Mouse (Mus musculus) stomach, embryonic 16.5 days (tissue): ENCODE measurements around the gene Map4k4. TPM values are rescaled to one million over a fixed set of nuclear protein-coding genes. Genes with fewer than 3 reads are reported as not detected.

Experiments
- ATAC-seq: fragments of 200-750 bp; cut with Nextera tagmentation; 2 replicates; pipeline ENCODE4 v1.8.0; 2017; ENCODE audit warnings: moderate number of reproducible peaks, moderate TSS enrichment; ENCODE audit not compliant: insufficient read depth, low FRiP score
- H3K27ac ChIP-seq: fragments of 300-500 bp; sonication (generic); 2 replicates; pipeline ENCODE4 v1.5.1; 2014; ENCODE audit warnings: low read length
- H3K27me3 ChIP-seq: fragments of 300-500 bp; sonication (generic); 2 replicates; pipeline ENCODE4 v1.6.1; 2014; ENCODE audit warnings: low read length, control low read depth, mixed read lengths; ENCODE audit not compliant: control insufficient read depth, insufficient read depth
- H3K36me3 ChIP-seq: fragments of 300-500 bp; sonication (generic); 2 replicates; pipeline ENCODE4 v1.6.1; 2014; ENCODE audit warnings: low read length; ENCODE audit not compliant: control insufficient read depth, insufficient read depth
- H3K4me1 ChIP-seq: fragments of 300-500 bp; sonication (generic); 2 replicates; pipeline ENCODE4 v1.6.1; 2014; ENCODE audit warnings: low read length, control low read depth, mixed read lengths; ENCODE audit not compliant: control insufficient read depth, insufficient read depth
- H3K4me2 ChIP-seq: fragments of 300-500 bp; sonication (generic); 2 replicates; pipeline ENCODE4 v1.6.1; 2014; ENCODE audit warnings: low read depth, low read length, mixed read lengths
- H3K4me3 ChIP-seq: fragments of 300-500 bp; sonication (generic); replicated peaks from 2 replicates; pipeline ENCODE4 v1.5.1; 2014; ENCODE audit warnings: mild to moderate bottlenecking, low read length
- H3K9ac ChIP-seq: fragments of 300-500 bp; sonication (generic); 2 replicates; pipeline ENCODE4 v1.6.1; 2014; ENCODE audit warnings: low read length
- H3K9me3 ChIP-seq: fragments of 300-500 bp; sonication (generic); replicated peaks from 2 replicates; pipeline ENCODE4 v1.6.1; 2016; ENCODE audit warnings: low read length, control low read depth; ENCODE audit not compliant: control insufficient read depth
- WGBS: fragments of 180-500 bp; shearing (Covaris S2); extraction: QIAGEN DNeasy Blood & Tissue Kit; methylation state at CpG from one replicate; pipeline ENCODE4 v1.1.7; 2014; 5-methylcytosine and 5-hydroxymethylcytosine counted together
- polyA plus RNA-seq: library from polyadenylated mRNA; unstranded; fragments of >200 nt; fragmentation: Nextera tagmentation; extraction: Ambion mirVana; gene quantifications from 2 replicates; pipeline ENCODE4 v1.2.1, GENCODE M21; 2015

Gene Map4k4
- polyA plus RNA-seq, 1 experiment from 2014 or later: 15.3 TPM

DNA sequence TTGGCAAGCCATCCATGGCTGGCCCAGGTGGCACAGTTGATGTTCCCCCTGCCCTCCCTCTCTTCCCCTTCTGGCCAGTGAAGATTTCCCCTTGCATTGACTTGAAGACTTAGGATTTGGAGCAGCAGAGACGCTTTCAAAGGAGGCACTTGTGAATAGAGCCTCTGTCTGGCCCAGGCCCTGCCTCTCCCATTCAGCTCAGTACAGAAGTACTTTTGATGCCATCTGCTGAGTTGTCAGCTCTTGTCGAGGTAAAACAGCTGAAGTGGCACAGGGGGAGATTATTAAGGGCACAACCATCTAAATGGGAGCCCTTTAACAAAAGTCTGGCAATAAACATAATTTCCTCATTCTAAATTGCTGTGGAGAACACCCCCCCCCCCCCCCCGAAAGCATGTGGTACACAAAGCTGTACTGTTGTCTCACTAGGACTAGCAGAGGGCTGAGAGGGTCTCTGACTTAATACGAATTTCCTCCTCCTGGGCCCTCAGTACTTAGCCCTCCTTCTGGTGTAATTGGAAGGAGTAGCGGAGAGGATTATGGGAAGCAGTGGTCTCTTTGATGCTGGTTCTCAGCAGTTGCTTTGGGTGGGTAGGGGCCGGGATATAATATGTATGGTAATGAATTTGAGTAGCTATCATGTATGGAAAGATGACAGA, 47.1 kb downstream of the Map4k4 start:
- no peak for ATAC-seq
- Histone ChIP-seq H3K27ac (peak overlapping the region; percentile 34; the same call in 1 of the 2 replicates), H3K4me3 (no peak overlapping the region), H3K36me3 (no peaks in the 10 kb centered on the region), H3K9ac (no peak overlapping the region), H3K4me1 (peaks cover 79% of the 10 kb centered on the region), H3K4me2 (no peak overlapping the region), H3K9me3 (no peaks in the 10 kb centered on the region), H3K27me3 (no peaks in the 10 kb centered on the region)
- 59% methylated on average over 6 of the region's 6 CpGs for WGBS

GRCm38 (mm10) chr1:39949205-39949604, 48.5 kb downstream of the Map4k4 start:
- peak; percentile 39; the same call in 1 of the 2 replicates for ATAC-seq
- Histone ChIP-seq H3K9me3 (no peaks in the 10 kb centered on the region), H3K4me3 (no peak overlapping the region), H3K9ac (no peak overlapping the region), H3K27me3 (no peaks in the 10 kb centered on the region), H3K4me2 (no peak overlapping the region), H3K27ac (0 out of 2 replicates have a peak overlapping the region, but pooled peaks have one; percentile 15), H3K36me3 (no peaks in the 10 kb centered on the region), H3K4me1 (peaks cover 70% of the 10 kb centered on the region)
- 17% methylated on average over 5 of the region's 5 CpGs for WGBS

- Histone ChIP-seq H3K4me1 (peaks cover 63% of the 10 kb centered on the region), H3K27me3 (no peaks in the 10 kb centered on the region), H3K9ac (no peak overlapping the region), H3K27ac (0 out of 2 replicates have a peak overlapping the region, but pooled peaks have one; percentile 10), H3K36me3 (no peaks in the 10 kb centered on the region), H3K4me3 (no peak overlapping the region), H3K9me3 (no peaks in the 10 kb centered on the region), H3K4me2 (no peak overlapping the region)
- 33% methylated on average over 10 of the region's 10 CpGs for WGBS
- peak; percentile 67; the same call in 1 of the 2 replicates for ATAC-seq
Measured at GRCm38 (mm10) chr1:39949790-39950462, 49.2 kb downstream of the Map4k4 start.

DNA sequence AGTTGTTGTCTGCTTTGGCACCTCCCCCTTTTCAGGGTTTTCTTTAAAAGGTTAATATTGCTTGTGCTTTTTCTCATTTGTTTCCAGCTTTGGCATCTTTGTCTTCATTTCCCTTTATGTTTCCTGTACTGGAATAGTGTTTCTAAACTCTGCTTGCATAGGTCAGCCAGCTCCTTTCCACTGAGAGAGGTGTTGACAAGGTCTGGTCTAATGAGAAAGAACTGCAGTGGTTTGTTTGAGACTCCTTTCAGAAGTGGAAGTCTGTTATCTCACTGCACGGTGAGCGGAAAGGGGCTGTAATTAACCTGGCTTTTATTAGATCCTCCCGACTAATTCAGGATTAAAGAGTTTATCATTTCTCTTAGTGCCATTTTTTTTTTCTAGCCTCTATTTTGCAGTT, 49.9 kb downstream of the Map4k4 start:
- Histone ChIP-seq H3K36me3 (no peaks in the 10 kb centered on the region), H3K27me3 (no peaks in the 10 kb centered on the region), H3K4me3 (no peak overlapping the region), H3K9me3 (no peaks in the 10 kb centered on the region), H3K4me1 (peaks cover 60% of the 10 kb centered on the region), H3K4me2 (no peak overlapping the region), H3K27ac (no peak overlapping the region), H3K9ac (no peak overlapping the region)
- WGBS: 48% methylated on average over 3 of the region's 3 CpGs
- no peak for ATAC-seq

- no peaks in the 10 kb centered on the region for H3K9me3 ChIP-seq
- H3K27me3 ChIP-seq: no peaks in the 10 kb centered on the region
- no peak overlapping the region for H3K4me2 ChIP-seq
- H3K36me3 ChIP-seq: no peaks in the 10 kb centered on the region
- 70% methylated on average over 3 of the region's 3 CpGs for WGBS
- ATAC-seq: no peak
- no peak overlapping the region for H3K27ac ChIP-seq
- peaks cover 52% of the 10 kb centered on the region for H3K4me1 ChIP-seq
- no peak overlapping the region for H3K4me3 ChIP-seq
- no peak overlapping the region for H3K9ac ChIP-seq
Measured at GRCm38 (mm10) chr1:39954652-39955051, 53.9 kb downstream of the Map4k4 start.

GRCm38 (mm10) chr1:39956712-39957111, 56.0 kb downstream of the Map4k4 start:
- Histone ChIP-seq H3K4me3 (no peak overlapping the region), H3K27me3 (no peaks in the 10 kb centered on the region), H3K27ac (peak overlapping the region; percentile 74), H3K4me2 (peak overlapping the region; percentile 20; the same call in 1 of the 2 replicates), H3K36me3 (no peaks in the 10 kb centered on the region), H3K9ac (no peak overlapping the region), H3K9me3 (no peaks in the 10 kb centered on the region), H3K4me1 (peaks cover 40% of the 10 kb centered on the region)
- peak; percentile 48 for ATAC-seq
- 55% methylated on average over 5 of the region's 5 CpGs for WGBS

DNA sequence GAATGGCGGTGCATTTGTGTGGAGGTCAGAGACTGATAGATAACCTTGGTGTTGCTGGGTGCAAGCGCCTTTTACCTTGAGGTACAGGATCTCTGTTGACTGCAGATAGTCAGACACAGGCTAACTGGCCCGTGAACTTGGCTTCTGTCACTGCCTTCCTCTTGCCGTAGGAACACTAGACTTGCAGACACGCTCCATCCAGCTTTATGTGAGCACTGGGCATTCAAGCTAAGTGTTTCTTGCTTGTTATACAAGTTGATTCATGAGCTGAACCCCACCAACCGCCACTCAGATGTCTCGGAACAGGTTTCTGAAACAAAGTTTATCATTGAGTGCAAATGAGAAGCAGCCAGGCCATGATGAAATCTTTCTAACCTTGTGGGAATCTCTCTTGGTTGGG, 57.3 kb downstream of the Map4k4 start:
- Histone ChIP-seq H3K27ac (no peak overlapping the region), H3K4me2 (no peak overlapping the region), H3K4me1 (peaks cover 35% of the 10 kb centered on the region), H3K4me3 (no peak overlapping the region), H3K9ac (no peak overlapping the region), H3K36me3 (no peaks in the 10 kb centered on the region), H3K27me3 (no peaks in the 10 kb centered on the region), H3K9me3 (no peaks in the 10 kb centered on the region)
- no peak for ATAC-seq
- 68% methylated on average over 7 of the region's 7 CpGs for WGBS

GRCm38 (mm10) chr1:39960623-39961022, 59.9 kb downstream of the Map4k4 start:
- WGBS: 84% methylated on average over 1 of the region's 1 CpGs
- Histone ChIP-seq H3K4me1 (peaks cover 54% of the 10 kb centered on the region), H3K9ac (no peak overlapping the region)

DNA sequence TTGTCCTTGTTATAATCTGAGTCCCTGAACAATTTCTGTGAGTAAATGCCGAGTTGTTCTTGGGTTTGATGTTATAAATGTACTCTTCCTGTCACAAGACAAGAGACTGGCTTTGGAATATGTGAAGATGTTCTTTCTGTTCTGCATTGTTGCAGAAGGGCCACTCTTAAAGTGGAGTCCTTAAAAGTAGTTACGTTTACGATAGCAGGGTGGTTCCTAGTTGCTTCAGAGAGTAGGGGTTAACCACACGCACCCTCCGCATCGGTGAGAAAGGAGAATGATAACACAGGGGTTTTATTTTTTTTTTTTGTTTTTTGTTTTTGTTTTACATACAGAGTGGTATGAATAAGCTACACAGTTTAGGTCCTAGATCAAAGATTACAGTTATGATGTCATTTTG, 60.4 kb downstream of the Map4k4 start:
- H3K9me3 ChIP-seq: no peaks in the 10 kb centered on the region
- no peak overlapping the region for H3K4me2 ChIP-seq
- peaks cover 53% of the 10 kb centered on the region for H3K4me1 ChIP-seq
- no peak overlapping the region for H3K4me3 ChIP-seq
- no peak for ATAC-seq
- no peak overlapping the region for H3K9ac ChIP-seq
- 78% methylated on average over 6 of the region's 6 CpGs for WGBS
- H3K27me3 ChIP-seq: no peaks in the 10 kb centered on the region
- H3K36me3 ChIP-seq: no peaks in the 10 kb centered on the region
- H3K27ac ChIP-seq: no peak overlapping the region

More at GRCm38 (mm10) chr1:39960623-39961022, 59.9 kb downstream of the Map4k4 start:
- no peak for ATAC-seq
- Histone ChIP-seq H3K4me2 (no peak overlapping the region), H3K27ac (no peak overlapping the region), H3K36me3 (no peaks in the 10 kb centered on the region), H3K27me3 (no peaks in the 10 kb centered on the region), H3K4me3 (no peak overlapping the region), H3K9me3 (no peaks in the 10 kb centered on the region)
